Mouse (Mus musculus) mesoderm, embryonic 11.5 days (tissue): Measurements from ENCODE around the gene Adora2a.
"Not testable (repeated sequence)": the region's sequence is repeated elsewhere in the genome, so short reads cannot be mapped to it uniquely, and the experiment has no call there.

Source experiments
- DNase-seq: peaks from one replicate; pipeline ENCODE4 v3.0.0-alpha.2; 2012; ENCODE audit warnings: low read depth, low spot score

The Adora2a gene

GRCm38 (mm10) chr10:75316872-75316907 is at the start of gene Adora2a:
TSS of gene Adora2a (plus strand) at chr10:75316877.
- no peak for DNase-seq

DNA sequence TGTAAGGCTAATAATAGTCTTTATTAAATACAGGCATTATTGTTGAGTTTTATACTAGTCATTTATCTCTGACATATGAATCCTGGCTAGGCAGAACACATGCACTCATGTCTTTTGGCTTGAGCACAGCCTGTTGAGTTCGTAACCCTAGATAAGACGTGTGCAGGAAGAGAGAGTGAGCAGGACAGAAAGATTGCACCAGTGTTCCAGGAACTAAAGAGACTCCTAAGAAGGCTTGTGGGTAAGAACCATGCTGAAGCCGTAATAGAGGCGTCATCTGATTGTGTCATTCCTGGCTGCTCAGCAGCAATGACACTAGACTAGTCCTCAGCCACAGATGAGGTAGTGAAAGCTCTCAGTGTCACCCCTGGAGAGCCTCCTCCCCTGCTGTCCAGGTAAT is 43.7 kb upstream of the Adora2a start:
- DNase-seq, result no peak

DNA sequence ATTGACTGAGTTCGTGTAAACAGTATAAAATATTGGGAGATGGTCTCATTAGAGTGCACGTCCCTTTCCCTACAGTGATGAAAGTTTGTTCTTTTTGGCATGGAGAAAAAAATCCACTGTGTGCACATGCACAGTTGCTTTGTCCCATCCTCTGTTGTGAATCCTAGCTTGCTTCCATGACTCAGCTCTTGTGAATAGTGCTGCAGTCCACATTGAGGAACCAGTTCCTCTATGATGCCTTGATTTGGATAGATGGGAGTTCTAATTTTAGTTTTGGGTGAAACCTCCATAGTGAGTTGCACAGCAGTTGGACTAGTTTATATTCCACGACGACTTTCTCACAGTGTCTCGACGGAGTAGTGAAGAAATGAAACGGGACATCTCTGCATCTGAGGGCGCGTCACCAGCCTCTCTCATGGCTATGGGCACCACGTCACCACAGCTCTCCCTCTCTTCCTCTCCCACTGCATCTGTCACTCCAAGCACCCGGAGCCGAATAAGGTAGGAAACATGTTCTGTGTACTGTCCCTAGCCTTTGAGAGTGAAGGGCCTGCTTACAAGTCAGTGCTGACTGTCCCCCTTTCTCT is 40.2 kb upstream of the Adora2a start:
- no peak for DNase-seq

GRCm38 (mm10) chr10:75277501-75277900 is 39.2 kb upstream of the Adora2a start:
- peak; percentile 16 for DNase-seq

GRCm38 (mm10) chr10:75282648-75283047 is 34.0 kb upstream of the Adora2a start:
- DNase-seq, result no peak

DNA sequence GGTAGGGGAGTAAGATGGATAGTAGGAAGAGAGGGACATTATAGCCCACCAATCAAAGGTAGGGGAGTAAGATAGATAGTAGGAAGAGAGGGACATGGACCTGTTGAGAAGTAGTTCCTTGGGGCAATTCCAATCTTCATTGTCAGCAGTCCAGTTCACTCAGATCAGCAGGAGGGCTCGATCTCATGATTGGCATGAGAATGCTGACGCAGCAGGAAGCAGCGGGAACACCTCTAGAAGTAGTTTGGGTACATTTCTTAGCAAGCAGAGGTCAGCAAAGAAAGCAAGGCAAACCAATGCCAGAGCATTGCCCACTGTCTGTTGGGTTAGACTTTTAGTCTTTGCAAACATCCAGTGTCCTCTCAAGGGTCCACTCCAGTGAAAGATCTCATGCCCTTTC is 32.9 kb upstream of the Adora2a start:
- DNase-seq, result no peak

- no peak for DNase-seq
Measured at GRCm38 (mm10) chr10:75288579-75288978, 28.1 kb upstream of the Adora2a start.

DNA sequence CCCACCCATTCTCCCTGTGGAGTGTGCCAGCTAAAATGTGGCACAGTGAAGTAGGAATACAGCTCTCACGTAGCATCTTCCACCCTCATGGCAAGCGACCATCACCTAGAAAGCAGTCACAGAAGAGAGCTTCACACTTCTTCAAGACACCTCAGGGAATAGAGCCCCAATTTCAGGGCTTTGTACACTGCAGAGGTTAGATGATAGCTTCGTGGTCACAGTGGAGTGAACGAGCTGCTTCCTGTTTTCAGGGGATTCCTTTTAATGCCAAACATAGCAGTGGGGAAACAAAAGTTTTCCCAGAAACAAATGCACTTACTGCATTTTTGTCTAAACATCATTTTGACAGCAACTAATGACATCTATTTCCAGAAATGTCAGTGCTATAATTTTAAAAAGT is 27.3 kb upstream of the Adora2a start:
- no peak for DNase-seq

DNA sequence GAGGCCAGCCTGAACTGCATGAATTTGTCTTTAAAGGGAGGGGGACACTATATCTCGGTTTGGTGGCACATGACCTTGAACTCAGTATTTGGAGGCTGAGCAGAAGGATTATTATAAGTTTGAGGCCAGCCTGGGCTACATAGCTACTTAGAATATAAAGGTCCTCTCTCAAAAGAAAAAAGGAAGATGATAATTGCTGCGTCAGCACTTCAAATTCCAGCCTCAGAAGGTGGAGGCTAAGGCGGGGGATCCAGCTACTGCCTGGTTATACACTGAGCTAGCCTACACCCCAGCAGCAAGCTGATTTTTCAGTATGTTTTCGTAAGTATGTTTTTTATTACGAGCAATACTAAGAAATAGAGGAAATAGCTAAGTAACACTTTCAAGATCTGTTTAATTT is 26.0 kb upstream of the Adora2a start:
- DNase-seq, result no peak

DNA sequence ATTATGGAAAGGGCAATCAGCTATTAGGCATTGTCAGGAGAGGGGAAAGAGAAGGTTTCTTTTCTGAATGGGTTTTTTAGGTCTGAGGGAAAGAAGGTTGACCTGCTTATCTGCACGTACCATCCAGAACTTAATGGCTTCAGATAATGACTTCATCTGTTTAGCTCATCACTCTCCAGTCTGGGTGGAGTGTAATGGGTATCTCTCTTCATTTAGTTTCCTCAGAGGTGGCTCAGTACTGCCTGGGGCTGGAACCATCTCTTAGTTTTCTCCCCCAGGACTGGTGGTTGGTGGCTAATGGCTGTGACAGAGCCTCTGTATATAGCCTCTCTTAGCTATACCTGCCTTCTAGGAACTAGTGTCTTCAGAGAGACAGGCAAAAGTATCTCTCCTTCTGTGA is 25.3 kb upstream of the Adora2a start:
- DNase-seq, result no peak

GRCm38 (mm10) chr10:75292206-75292605 is 24.5 kb upstream of the Adora2a start:
- not testable (repeated sequence) for DNase-seq

DNA sequence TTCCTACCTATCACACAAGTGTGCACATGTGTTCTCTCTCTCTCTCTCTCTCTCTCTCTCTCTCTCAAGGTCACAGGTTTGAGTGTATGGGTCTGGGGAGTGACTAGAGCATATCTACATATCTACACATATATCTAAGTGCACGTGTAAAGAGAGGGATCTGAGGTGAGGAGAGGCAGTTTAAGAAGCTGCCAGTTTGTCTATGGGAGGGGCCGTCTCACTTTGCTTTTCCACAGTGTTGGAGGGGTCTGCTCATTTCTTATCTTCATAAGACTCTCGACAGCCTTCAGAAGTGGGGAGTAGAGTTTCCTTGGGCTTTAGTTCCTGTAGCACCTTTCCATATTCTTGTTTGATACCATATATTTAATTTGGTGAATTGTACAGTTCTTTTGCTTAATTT is 23.4 kb upstream of the Adora2a start:
- DNase-seq, result no peak

- no peak for DNase-seq
Measured at GRCm38 (mm10) chr10:75294362-75294761, 22.3 kb upstream of the Adora2a start.

DNA sequence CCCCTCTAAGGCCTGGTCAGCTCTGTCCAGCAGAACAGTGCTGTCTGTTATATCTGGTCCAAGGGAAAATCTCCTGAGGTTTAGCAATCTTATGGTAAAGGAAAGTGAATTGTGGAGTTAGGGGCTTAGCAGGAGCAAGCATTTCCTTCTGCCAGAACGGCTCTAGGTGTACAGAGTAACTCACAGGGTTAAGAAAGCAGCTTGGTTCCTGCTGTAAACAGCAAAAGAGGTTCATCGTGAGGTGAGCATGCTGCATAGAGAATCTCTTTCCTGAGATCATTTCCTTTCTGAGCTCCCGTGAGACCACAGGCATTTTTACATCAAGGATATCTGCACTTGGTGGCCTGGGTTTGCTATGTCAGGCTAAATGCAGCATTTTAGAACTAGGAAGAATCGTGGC is 21.8 kb upstream of the Adora2a start:
- no peak for DNase-seq

DNA sequence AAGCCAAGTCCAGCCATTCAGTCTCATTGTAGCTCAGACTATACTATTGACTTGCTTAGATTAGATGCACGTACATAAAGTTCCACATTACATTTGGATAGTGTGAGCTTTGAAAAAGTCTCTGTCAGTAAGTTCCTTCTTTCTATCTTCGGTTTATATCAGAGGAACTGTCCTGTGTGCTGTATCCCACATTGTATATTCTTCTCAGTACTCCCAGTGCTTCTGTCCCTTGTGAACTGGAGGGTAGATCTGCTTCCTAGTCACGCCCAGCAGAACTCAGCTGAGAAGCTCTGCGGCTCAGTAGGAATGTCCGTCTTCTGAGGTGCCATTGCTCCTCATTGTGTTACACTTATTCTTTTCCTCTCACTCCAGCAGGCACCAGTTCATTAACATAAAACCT is 18.1 kb upstream of the Adora2a start:
- DNase-seq, result no peak

GRCm38 (mm10) chr10:75299785-75300418 is 16.8 kb upstream of the Adora2a start:
- no peak for DNase-seq

DNA sequence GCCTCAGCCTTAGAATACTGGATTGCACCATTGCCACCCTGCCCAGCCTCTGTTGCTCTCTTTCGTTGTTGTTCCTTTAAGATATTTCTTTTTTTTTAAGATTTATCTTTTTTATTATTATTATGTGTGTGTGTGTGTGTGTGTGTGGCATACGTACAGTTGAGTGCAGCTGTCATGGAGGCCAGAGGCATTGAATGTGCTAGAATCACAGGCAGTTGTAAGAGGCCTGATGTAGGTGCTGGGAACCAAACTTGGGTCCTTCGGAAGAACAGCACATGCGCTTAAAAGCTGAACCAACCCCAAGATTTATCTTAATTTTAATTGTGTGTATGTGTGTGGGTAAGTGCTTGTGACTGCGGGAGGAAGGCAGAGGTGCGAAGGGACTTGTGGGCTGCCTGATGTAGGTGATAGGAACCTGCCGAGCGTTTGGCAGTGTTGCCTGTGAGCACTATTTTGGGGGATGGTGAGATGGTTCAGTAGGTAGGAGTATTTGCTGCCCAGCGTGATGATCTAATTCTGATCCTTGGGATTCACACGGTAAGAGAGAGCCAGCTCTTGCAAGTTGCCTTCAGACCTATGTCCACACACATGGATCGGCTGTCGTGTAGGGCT is 15.4 kb upstream of the Adora2a start:
- DNase-seq, result no peak

GRCm38 (mm10) chr10:75301937-75302336 is 14.7 kb upstream of the Adora2a start:
- no peak for DNase-seq

DNA sequence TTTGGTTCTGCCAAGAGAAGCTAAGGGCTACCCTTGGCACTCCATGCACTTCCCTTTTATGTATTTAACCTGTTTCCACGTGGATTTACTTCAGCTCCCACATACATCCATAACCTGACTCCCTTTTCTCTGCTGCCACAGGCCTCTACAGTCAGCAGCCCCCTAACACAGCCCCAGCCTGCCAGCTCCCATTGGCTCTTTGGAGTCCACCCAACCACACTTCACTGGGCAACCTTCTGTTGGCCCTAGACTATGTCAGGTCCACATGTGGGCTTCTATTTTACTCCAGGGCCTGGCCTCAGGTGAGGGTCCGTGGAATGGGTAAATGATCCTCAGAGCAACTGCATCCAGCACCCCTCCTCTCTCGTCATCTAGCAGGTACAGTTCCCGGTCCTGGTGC is 14.1 kb upstream of the Adora2a start:
- DNase-seq, result no peak

DNA sequence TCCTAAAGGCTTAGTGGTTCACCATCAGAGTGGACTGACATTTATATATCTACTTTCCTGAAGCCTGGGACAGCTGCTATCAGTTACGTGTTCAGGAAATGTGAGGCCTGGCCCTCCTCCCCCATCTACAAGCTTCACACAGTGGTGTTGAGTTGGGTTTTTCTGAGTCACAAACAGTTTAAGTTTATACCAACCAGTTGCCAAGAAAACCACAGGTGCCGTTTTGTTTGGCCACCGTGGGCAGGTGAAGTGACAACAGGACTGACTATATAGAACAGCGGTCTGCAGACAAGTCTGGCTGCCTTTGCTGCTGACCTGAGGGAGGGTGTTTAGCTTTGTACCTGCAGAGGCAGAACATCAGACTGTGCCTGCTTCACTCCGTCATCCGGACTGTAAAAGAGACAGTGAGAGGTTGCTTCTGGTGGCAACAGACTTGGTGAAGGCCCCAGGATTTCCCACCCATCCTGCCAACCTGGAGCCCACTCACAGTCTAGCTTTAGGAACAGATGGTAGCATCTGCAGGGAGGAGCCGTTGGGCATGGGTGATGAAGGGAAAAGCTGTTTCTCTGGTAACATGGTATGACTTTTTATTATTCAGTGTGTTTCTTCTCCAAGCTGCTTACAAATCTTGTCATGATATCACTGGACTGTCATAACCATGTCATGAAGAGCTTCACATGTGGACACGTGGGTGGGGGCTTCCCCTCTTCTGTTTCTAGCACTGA is 13.2 kb upstream of the Adora2a start:
- no peak for DNase-seq

GRCm38 (mm10) chr10:75304049-75304405 is 12.7 kb upstream of the Adora2a start:
- DNase-seq, result no peak

DNA sequence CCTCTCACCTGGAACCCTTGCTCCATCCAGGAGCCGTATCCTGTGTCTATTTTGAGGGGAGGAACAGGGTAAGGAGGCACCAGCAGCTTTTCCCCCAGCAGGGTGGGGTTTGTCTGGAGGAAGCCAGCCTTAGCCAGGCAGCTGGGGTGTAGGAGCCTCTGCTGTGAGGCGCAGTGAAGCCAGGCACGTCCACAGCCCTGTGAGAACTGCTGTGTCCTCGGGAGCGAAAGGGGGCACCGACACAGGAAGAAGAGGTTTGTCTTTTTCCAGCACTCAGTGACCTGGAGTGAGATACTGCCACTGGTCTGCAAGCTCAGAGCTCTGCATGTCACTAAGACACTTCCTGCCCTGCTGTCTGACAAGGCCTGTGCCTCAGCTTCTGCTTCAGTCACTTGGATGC is 12.3 kb upstream of the Adora2a start:
- no peak for DNase-seq

DNA sequence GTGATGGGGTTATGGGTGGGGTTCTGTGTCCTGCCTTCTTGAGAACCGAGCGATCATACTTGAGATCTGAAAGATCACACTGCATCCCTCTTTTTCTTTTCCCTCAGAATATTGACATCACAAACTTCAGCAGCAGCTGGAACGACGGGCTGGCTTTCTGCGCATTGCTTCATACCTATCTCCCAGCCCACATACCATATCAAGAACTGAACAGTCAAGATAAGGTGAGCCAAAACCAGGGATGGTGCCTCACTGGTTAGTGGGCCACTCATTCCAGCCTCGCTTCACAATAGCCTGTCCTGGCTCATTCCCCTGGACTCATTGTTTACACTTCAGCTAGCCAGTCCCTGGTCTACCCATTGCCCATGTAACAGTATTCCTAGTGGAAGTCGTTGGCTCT is 9.5 kb upstream of the Adora2a start:
- no peak for DNase-seq

- DNase-seq, result no peak
Measured at GRCm38 (mm10) chr10:75312361-75312760, 4.3 kb upstream of the Adora2a start.
